Mouse (Mus musculus) heart, adult 8-10 months (tissue): ENCODE results near the gene Lgals12. TPM values are rescaled to one million over a fixed set of nuclear protein-coding genes. Genes with fewer than 3 reads are reported as not detected.

Experiments used
- DNase-seq: peaks from one replicate; pipeline ENCODE4 v3.0.0; 2022; ENCODE audit warnings: low spot score
- total RNA-seq, 4 experiments: library from RNA; stranded (reverse); gene quantifications; 2 replicates each; pipeline ENCODE4 v1.2.4; 2022

Gene Lgals12
- total RNA-seq = under 1 TPM; 0.16 to 0.37 (median 0.32) TPM

- no peak for DNase-seq
Observed at GRCm38 (mm10) chr19:7606801-7607689, at the start of gene Lgals12. Gene Lgals12 (minus strand): TSS chr19:7607193.

DNA sequence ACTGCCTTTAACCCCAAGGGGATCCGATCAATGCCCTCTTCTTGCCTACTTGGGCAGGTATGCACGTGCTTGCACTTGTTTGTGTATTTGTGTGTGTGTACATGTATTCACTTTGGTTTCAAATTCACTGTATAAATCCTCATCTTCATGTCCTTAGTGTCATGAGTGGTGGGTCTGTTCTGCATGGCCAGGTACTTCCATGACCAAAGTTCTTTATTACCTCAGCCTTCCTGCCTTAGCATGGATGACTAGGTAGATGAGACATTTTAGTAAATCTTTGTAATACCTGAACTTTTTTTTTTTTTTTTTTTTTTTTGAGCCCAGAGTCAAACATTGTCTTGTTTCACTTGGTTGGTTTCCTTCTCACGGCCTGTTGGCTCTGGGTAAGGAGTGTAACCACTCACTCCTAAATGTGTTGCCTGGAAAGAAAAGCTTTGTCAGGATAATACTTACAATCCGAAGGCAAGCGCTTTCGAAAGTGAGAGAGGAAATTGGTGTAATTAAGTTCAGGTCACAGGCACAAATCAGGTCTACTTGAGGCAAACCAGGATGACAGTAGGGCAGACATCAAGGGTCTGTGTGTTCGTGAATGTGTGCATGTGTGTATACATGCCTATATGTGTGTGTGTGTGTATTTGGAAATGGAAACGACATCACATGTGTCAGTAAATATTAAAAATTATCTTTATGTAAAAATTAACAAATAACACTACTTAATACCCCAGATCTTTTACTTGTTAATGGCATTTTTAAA is 42.1 kb upstream of the Lgals12 start:
- DNase-seq = no peak

GRCm38 (mm10) chr19:7633786-7634185 is 26.8 kb upstream of the Lgals12 start:
- no peak for DNase-seq

- DNase-seq = no peak
Observed at GRCm38 (mm10) chr19:7633021-7633420, 26.0 kb upstream of the Lgals12 start.

DNA sequence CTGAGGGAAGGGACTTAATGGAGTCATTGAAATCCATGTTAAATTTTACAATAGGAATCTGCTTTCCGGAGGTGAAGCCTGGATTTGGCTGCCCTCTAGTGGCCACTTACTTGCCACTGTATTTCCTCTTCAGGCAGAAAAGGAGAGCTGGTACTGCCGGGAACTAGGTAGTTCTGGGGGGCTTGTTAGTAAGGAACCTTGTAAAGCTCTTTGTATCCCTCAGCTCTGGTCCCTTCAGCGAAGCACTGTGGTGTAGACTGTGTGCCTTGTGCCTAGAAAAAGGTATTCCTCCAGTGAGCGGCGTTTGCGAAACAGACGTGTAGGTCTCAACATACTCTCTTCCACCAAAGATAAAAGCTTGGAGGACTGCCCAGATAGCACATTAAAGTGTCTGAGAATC is 10.7 kb upstream of the Lgals12 start:
- DNase-seq = peak; percentile 46

DNA sequence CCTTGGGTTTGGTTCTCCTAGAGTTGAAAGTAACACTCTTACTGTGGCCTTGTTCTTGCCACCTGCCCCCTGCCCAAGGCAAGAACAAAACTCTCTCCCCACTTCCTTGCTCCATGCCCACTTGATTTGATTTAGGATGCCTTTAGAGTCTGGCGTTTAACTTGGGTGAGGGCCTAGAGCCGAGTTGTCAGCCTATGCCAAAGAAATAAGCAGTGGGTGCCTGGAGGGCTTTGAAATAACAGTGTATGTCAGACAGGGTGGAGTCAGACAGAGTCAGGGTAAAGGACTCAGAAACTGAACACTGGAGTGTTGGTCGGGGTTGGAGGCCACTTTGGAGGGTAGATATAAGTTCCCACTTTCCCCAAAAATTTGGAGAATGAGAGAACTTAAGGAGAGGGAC is 10.1 kb upstream of the Lgals12 start:
- DNase-seq = no peak

- DNase-seq = no peak
Observed at GRCm38 (mm10) chr19:7616231-7616930, 9.4 kb upstream of the Lgals12 start.

- DNase-seq = no peak
Observed at GRCm38 (mm10) chr19:7613151-7613550, 6.2 kb upstream of the Lgals12 start.

GRCm38 (mm10) chr19:7611942-7612757 is 5.2 kb upstream of the Lgals12 start, which contains the start of gene Hrasls5:
Gene Hrasls5 (plus strand): TSS chr19:7612541.
- DNase-seq = no peak

- DNase-seq = no peak
Observed at GRCm38 (mm10) chr19:7607690-7608201, 753 bp upstream of the Lgals12 start.

DNA sequence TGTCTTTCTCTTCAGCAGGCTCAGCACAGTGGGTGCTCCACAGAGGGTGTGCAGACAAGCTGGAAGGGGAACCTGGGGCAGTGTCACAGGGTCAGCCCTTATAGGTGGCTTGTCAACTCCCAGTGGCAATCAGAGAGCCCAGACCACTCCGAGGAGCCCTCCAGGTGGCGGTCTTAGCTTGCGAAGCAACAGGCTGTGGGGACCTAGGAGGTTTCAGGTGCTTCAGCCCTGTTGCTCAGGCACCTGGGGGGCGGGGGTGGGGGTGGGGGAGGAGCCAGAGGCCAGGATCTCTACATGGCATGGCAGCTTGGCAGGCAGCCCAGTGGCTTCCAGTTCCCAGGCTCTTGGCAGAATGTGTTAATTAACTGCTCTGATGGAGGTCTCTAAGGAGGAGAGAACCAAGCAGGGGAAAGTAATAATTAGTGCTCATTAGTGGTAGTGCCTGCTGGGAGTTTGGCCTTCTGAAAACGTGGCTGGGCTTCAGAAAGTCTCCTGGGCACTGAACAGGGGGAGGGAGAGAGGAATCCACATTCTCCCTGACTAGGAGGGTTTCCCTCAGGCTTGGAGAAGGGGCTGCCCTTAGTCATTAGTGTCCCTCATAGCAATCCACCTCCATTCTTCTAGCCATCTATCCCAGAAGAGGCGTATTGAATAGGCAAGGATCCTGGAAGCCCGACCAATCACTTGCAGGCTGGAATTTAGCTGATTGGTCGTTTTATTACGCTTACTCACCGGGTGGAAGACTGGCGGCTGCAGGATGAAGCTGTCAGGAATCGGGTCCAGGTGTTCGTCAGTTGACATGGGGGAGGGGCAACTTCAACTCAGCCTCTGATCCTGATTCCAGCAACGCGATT is 836 bp downstream of the Lgals12 start:
- DNase-seq = no peak

GRCm38 (mm10) chr19:7605013-7605412 is 2.0 kb downstream of the Lgals12 start:
- no peak for DNase-seq

DNA sequence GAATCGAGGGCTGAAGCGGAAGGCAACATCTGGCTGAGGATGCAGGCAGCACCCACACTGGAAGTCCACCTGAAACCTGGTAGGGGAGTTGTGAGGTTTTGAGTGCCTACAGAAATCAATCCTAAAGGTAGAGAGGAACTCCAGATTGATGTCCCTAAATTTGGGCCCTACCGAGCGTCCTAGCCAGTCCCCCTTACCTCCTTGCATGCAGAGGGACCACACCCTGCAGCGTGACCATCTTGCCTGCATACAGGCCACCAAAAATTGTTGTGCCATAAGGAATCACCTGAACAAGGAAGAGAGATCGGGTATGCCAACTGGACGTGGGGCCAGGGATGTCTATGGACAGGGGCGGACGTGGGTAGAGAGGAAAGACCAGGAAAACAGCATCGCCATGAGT is 2.9 kb downstream of the Lgals12 start:
- no peak for DNase-seq

GRCm38 (mm10) chr19:7601551-7601950 is 5.4 kb downstream of the Lgals12 start:
- DNase-seq = no peak

GRCm38 (mm10) chr19:7598481-7598880 is 8.5 kb downstream of the Lgals12 start:
- no peak for DNase-seq

DNA sequence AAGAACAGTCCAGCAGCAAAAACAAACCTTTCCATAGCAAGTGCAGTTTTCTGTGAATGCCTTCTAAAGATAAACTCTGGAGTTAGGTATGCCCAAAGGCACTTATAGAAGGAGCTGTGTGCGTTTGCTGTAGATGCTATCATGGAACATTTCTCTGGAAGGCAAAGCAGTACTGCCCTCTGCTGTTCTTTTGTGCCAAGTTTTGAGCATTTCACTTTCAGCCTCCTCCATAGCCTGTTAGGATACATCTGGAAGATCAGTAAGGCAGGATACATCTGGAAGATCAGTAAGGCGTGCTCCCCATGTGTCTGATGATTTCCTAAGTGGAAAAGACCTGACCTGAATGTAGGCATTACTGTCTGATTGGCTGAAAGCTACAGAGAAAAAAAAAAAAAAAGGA is 11.5 kb downstream of the Lgals12 start:
- peak; percentile 63 for DNase-seq

- no peak for DNase-seq
Observed at GRCm38 (mm10) chr19:7592018-7592417, 15.0 kb downstream of the Lgals12 start.

DNA sequence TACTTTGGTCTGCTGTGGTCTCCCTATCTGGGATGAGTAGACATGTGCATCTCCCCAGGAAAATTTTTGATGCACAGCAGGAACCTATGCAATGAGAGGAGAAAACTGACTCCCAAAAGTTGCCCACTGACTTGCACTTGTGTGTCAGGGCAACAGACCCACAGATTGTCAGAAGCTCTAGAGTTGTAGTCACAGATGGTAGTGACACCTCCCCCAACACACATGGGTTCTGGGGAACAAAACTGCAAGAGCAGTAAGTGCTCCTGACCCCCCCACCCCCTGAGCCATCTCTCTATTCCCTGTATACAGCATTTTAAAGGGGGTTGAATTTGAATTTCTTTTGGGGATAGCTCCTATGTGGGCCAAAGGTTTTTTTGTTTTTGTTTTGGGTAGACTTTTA is 16.2 kb downstream of the Lgals12 start:
- DNase-seq = no peak

- peak; percentile 34 for DNase-seq
Observed at GRCm38 (mm10) chr19:7585764-7586163, 21.2 kb downstream of the Lgals12 start.

DNA sequence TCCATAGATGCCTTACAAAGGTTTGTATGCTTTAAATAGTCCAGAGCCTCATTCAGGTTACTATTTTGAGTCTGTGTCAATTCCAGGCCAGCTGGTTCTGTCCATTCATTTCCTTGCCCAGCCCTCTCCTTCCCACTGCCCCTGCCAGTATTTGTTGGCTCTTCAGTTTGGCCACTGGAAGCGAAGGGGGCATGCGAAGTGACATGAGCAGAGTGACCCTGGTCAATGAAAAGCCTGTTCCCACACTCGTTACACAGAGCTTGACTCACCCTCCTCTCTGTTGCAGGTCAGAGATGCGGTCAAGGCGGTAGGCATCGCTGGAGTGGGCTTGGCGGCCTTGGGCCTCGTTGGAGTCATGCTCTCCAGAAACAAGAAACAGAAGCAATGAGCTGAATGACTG is 21.7 kb downstream of the Lgals12 start:
- DNase-seq = peak; percentile 42
